Mouse (Mus musculus): ENCODE measurements around the gene Zcchc17.

GRCm38 (mm10) chr4:130270611-130271347, 89.0 kb downstream of the Zcchc17 start:
- TF ChIP-seq CTCF (IDR thresholded peaks at IDR 0.05; ENCODE audit: insufficient read depth, low read length) (no peak), POLR2A (IDR thresholded peaks at IDR 0.05; ENCODE audit: borderline replicate concordance, extremely low read depth, low read depth, low read length) (no peak)
